Mouse (Mus musculus) hindbrain, embryonic 10.5 days (tissue): Measurements from ENCODE around the gene Spz1. TPM values are rescaled to one million over a fixed set of nuclear protein-coding genes. Genes with fewer than 3 reads are reported as not detected.

Experiments used
- DNase-seq: peaks from one replicate; pipeline ENCODE4 v3.0.0-alpha.2; 2017; ENCODE audit warnings: low spot score
- H3K27ac ChIP-seq: fragments of 300-500 bp; sonication (generic); 2 replicates; pipeline ENCODE4 v1.5.1; 2016; ENCODE audit warnings: mild to moderate bottlenecking, moderate library complexity
- H3K27me3 ChIP-seq: fragments of 300-500 bp; sonication (generic); 2 replicates; pipeline ENCODE4 v1.6.1; 2016; ENCODE audit warnings: mild to moderate bottlenecking; ENCODE audit not compliant: poor library complexity, insufficient read depth, severe bottlenecking
- H3K36me3 ChIP-seq: fragments of 300-500 bp; sonication (generic); 2 replicates; pipeline ENCODE4 v1.6.1; 2016; ENCODE audit warnings: mild to moderate bottlenecking, moderate library complexity
- H3K4me1 ChIP-seq: fragments of 300-500 bp; sonication (generic); replicated peaks from 2 replicates; pipeline ENCODE4 v1.6.1; 2016; ENCODE audit warnings: mild to moderate bottlenecking
- H3K4me3 ChIP-seq: fragments of 300-500 bp; sonication (generic); 2 replicates; pipeline ENCODE4 v1.5.1; 2016; ENCODE audit warnings: mild to moderate bottlenecking, moderate library complexity
- H3K9me3 ChIP-seq: fragments of 300-500 bp; sonication (generic); 2 replicates; pipeline ENCODE4 v1.6.1; 2016; ENCODE audit warnings: mild to moderate bottlenecking, moderate library complexity
- WGBS: fragments of 180-500 bp; shearing (Covaris S2); methylation state at CpG from one replicate; pipeline ENCODE4 v1.1.7; 2016; 5-methylcytosine and 5-hydroxymethylcytosine counted together
- polyA plus RNA-seq: library from polyadenylated mRNA; unstranded; fragments of >200 nt; fragmentation: Nextera tagmentation; extraction: Ambion mirVana; gene quantifications from 2 replicates; pipeline ENCODE4 v1.2.1, GENCODE M21; 2016

The Spz1 gene
- polyA plus RNA-seq, 1 experiment from 2014 or later, result not detected

DNA sequence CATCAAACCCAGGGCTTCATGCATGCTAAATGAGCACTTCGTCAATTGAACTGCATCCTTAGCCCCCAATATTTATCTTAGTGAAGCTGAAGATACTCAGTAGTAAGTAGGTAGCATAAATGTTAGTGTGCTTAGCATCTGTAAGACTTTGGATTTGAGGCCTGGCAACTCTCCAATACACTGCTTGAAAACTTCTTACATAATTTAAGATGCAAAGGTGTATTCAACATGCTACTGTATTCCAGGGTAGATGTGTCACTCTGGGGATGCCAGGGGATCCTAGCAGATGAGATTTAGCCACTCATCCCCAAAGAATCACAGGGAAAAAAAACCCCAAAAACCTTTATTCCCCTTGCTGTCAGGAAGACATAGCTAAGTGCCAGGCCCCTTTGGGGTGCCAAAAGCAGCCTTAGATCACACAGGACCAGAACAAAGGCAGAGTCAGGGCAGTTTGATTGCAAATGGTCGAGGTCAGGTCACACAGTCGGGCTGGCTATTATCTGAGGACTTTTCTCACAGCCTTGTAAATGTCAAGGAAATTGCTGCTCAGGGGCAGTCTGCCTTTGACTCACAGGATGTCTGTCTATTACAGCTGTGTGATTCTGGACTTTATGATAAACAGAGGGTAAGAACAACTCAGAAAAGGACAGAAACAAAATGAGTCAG is 17.9 kb upstream of the Spz1 start:
- WGBS, result 21% methylated on average over 3 of the region's 3 CpGs
- no peak overlapping the region for H3K4me3 ChIP-seq
- peaks cover 17% of the 10 kb centered on the region; the same call in 1 of the 2 replicates for H3K27me3 ChIP-seq
- H3K9me3 ChIP-seq, result no peaks in the 10 kb centered on the region
- no peaks in the 10 kb centered on the region for H3K36me3 ChIP-seq
- H3K4me1 ChIP-seq, result peaks cover 48% of the 10 kb centered on the region
- peak; percentile 53 for DNase-seq
- peak overlapping the region; percentile 77 for H3K27ac ChIP-seq

DNA sequence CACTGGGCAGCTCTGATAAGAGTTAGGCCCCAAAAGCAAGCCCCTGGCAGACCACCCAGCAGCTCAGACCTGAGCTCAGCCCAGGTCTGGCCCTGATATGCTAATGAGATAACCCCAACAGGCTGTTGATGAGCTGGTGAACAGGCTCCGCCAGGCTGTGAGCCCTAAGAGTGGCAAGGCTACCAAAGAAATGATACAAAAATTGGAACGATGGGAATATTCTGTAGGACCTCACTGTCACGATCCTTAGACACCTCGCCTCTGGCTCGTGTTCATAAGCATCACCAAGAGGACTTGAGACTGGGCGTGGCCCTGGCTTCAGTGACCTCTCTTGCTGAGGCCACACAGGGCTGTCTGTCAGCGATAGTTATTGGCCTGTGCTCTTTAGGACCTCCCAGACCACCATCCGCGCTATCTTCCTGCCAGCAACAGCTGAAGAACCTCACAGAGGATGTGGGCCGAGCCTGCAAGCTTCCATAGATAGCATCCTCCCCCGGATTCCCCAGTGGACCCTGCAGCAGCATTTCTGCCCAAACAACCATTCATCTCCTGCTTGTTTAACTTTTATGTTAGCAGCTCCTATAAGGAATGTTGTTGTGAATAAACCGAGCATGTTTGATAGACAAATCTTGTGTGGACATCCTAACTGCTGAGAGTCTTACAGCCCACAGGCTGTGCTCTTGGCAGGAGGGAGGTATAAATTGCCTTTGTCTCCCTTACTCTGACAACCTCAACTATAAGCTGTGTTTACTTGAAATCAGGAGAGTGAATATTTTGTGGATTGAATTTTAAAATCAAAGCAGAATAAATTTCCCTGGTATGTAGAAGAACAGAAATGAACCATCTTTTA is 17.0 kb upstream of the Spz1 start:
- no peaks in the 10 kb centered on the region for H3K9me3 ChIP-seq
- H3K36me3 ChIP-seq, result no peaks in the 10 kb centered on the region
- H3K4me1 ChIP-seq, result peaks cover 48% of the 10 kb centered on the region
- WGBS, result 15% methylated on average over 12 of the region's 12 CpGs
- H3K27me3 ChIP-seq, result peaks cover 14% of the 10 kb centered on the region; the same call in 1 of the 2 replicates
- H3K4me3 ChIP-seq, result peak overlapping the region; percentile 9; the same call in 1 of the 2 replicates
- H3K27ac ChIP-seq, result peak overlapping the region; percentile 77
- DNase-seq, result peak; percentile 73

DNA sequence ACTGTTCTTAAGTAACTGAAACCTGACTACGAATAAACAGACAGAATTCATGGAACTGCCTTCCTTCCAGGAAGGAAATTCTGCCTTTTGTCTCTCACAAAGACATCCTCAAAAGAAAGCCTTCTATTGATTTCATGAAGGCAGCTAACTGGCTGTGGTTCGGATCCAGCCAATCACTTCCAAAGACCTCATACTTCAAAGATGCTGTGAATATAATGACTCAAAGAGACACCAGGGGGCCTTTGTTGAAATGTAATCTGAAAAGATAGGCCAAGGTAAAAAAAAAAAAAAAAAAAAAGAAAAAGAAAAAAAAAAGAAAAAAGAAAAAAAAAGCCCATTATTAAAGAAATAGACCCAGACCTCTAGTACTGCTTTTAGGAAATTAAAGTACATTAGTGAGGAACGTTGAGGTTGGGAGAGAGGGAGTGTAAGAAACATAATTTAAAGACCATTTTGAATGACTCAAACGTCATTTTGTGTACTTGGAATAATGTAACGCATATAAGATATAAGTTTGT is 16.4 kb upstream of the Spz1 start:
- peaks cover 14% of the 10 kb centered on the region; the same call in 1 of the 2 replicates for H3K27me3 ChIP-seq
- no peak for DNase-seq
- WGBS, result 32% methylated on average over 5 of the region's 5 CpGs
- H3K4me1 ChIP-seq, result peaks cover 48% of the 10 kb centered on the region
- H3K36me3 ChIP-seq, result no peaks in the 10 kb centered on the region
- H3K27ac ChIP-seq, result peak overlapping the region; percentile 77; the same call in 1 of the 2 replicates
- no peak overlapping the region for H3K4me3 ChIP-seq
- H3K9me3 ChIP-seq, result no peaks in the 10 kb centered on the region

DNA sequence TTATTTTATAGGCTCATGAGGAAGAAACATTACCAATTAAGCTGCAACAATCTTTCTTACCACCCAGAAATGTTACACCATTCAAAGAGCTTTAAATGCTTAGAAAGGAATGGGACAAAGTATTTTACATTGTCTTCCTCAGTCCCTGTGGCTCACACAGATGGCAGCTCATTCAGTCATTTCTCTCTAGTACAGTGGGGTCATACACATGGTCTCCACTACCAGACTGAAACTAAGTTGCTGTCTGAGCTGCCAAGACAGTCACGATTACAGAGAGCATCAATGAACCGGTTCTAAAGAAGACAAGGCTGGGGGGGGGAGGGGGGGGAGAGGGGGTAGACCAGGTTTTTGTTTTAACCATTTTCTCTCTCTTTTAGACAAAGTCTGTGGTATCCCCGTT is 15.3 kb upstream of the Spz1 start:
- peaks cover 48% of the 10 kb centered on the region for H3K4me1 ChIP-seq
- no peak for DNase-seq
- WGBS, result 67% methylated on average over 3 of the region's 3 CpGs
- H3K27me3 ChIP-seq, result peaks cover 10% of the 10 kb centered on the region; the same call in 1 of the 2 replicates
- H3K36me3 ChIP-seq, result no peaks in the 10 kb centered on the region
- H3K27ac ChIP-seq, result 0 out of 2 replicates have a peak overlapping the region, but pooled peaks have one; percentile 23
- no peak overlapping the region for H3K4me3 ChIP-seq
- no peaks in the 10 kb centered on the region for H3K9me3 ChIP-seq

DNA sequence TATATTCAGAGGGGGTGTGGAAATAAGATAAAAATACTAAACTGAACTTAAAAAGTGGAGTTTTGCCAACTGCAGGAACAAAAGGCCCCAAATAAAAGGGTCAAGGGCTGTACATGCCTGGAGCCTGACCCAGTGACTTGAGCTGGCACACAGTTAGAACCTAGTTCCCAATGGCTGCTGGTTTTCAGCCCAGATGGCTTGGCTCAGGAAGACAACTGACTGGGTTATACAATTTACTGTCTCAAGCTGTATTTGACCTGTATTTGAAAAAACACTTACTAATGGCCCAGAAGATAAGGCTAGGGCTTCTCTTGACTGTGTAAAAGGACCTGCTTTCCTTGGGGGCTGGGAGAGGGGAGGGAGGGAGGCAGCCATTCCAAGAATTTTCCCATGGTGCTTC is 13.3 kb upstream of the Spz1 start:
- H3K4me1 ChIP-seq, result peaks cover 29% of the 10 kb centered on the region
- no peaks in the 10 kb centered on the region for H3K9me3 ChIP-seq
- 0 out of 2 replicates have a peak overlapping the region, but pooled peaks have one; percentile 8 for H3K27ac ChIP-seq
- no peak for DNase-seq
- no peaks in the 10 kb centered on the region for H3K36me3 ChIP-seq
- H3K4me3 ChIP-seq, result no peak overlapping the region
- H3K27me3 ChIP-seq, result no peaks in the 10 kb centered on the region

DNA sequence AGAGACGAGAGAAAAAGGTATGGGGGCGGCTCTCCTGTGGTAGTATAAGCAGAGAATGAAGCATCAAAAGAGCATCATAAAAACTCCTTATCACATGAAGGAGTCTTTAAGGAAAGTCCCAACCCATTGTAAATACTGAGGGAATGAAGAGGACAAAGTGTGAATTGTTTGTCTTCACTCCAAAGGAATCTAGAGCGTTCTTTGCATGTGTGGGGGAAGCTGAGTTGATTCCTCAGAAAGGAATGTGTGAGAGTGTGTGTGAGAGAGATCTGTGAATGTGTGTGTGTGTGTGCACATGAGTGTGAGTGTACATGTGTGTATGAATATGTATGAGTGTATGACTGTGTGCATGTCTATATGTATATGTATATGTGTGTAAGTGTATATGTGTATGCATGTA is 12.7 kb upstream of the Spz1 start:
- no peak for DNase-seq
- Histone ChIP-seq H3K27ac (no peak overlapping the region), H3K4me1 (peaks cover 23% of the 10 kb centered on the region), H3K9me3 (no peaks in the 10 kb centered on the region), H3K4me3 (no peak overlapping the region), H3K36me3 (no peaks in the 10 kb centered on the region), H3K27me3 (no peaks in the 10 kb centered on the region)
- WGBS, result 73% methylated on average over 3 of the region's 3 CpGs

DNA sequence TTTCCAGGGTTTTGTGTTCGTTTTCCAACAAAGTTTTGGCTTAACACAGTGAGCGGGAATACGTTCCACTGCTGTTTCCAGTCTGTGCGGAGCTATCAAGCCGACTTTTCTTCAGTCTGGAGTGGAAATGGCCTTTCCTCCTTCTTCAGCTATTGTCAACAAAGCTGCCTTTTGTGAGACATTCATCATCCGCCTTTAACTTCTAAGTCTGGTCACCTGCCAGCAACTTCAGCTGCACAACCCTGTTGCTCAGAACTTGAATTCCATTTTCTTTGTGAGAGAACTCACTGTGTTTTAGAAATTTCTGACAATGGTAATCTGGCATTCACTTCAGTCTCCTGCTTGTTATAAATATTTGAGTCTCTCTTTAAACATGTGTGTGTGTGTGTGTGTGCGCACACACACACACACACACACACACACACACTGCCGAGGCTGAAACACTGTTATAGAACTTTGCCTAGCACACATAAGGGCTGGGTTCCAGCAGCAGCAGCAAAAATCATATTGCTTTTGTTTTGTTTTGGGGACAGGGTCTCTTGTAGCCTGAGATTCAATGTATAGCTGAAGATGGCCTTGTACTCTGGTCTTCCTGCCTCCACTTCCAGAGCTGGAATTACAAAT is 8.2 kb upstream of the Spz1 start:
- peaks cover 7% of the 10 kb centered on the region for H3K4me1 ChIP-seq
- H3K27me3 ChIP-seq, result no peaks in the 10 kb centered on the region
- 78% methylated on average over 8 of the region's 8 CpGs for WGBS
- H3K4me3 ChIP-seq, result no peak overlapping the region
- no peaks in the 10 kb centered on the region for H3K36me3 ChIP-seq
- no peak for DNase-seq
- no peak overlapping the region for H3K27ac ChIP-seq
- no peaks in the 10 kb centered on the region for H3K9me3 ChIP-seq

DNA sequence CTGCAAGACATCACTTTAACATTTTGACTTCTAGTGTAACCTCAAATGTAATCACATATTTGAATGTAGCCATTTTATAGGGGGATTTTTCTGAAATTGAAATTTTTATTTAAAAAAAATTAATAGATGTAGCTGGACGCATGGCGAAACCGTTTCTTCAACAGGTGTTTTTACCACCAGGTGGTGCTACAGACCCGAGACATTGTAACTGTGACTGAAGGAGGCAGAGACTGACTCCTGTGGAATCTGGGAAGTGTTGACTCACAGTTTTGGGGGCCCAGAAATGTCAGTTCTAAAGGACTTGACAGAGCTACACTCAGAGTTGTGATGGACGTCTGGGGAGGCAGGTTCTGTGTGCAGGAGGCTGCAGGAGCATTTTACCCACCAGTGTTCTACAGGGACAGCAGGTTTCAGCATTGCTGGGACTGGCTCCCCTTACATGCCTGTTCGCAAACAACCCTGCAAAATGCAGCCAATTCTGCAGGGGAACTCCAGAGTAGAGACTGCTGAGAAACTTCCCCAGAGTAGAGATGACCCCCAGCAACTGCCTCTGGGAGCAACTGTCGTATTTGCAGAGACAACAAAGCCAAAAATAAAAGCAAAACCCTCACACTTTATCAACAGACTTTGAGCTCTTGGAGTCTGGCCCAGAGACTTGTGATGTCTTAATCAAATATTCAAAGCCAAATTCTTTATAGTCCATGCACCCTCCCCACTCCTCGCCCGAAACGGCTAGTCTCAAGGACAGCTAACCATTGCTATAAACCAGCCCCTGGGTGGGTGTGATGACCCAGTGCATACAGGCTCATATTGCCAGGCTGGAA is 4.5 kb upstream of the Spz1 start:
- Histone ChIP-seq H3K27me3 (no peaks in the 10 kb centered on the region), H3K9me3 (no peaks in the 10 kb centered on the region), H3K4me1 (peaks cover 20% of the 10 kb centered on the region), H3K4me3 (no peak overlapping the region), H3K27ac (no peak overlapping the region), H3K36me3 (no peaks in the 10 kb centered on the region)
- 39% methylated on average over 10 of the region's 10 CpGs for WGBS
- peak; percentile 64 for DNase-seq

DNA sequence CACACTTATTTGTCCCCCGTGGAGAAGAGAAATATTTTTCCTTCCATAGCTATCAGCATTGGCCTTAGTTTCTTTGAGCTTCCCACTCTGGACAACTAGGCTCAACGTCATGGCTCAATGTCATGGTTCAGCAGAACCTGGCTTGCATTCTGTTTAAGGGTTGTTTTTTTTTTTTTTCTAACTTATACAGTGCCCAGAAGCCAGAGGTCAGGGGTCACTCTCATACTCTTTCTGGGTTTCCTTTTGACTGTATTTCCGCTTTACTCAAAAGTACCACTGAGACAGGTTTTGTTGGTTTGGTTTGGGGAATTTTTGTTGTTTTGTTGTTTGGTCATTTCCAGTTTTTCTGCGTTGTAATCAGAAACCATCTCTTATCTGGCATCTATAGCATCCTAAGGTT is 2.2 kb upstream of the Spz1 start:
- WGBS, result 82% methylated on average over 4 of the region's 4 CpGs
- no peaks in the 10 kb centered on the region for H3K36me3 ChIP-seq
- peaks cover 20% of the 10 kb centered on the region for H3K4me1 ChIP-seq
- DNase-seq, result no peak
- H3K9me3 ChIP-seq, result no peaks in the 10 kb centered on the region
- H3K27ac ChIP-seq, result no peak overlapping the region
- no peaks in the 10 kb centered on the region for H3K27me3 ChIP-seq
- no peak overlapping the region for H3K4me3 ChIP-seq

DNA sequence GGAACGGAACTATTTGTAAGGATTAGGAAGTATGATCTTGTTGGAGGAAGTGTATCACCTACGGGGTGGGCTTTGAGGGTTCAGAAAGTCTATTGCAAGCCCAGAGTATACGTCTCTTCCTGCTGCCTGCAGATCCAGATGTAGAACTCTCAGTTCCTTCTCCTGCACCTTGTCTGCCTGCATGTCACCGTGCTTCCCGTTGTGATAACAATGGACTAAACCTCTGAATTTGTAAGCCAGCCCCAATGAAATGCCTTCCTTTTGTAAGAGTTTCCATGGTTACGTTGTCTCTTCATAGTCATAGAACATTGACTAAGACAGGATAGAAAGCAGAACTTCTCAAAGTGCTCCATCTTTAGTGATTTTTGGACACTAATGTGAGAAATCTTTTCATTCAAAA is 716 bp upstream of the Spz1 start:
- peaks cover 20% of the 10 kb centered on the region for H3K4me1 ChIP-seq
- WGBS, result 56% methylated on average over 6 of the region's 6 CpGs
- H3K27ac ChIP-seq, result no peak overlapping the region
- no peaks in the 10 kb centered on the region for H3K27me3 ChIP-seq
- no peak overlapping the region for H3K4me3 ChIP-seq
- no peaks in the 10 kb centered on the region for H3K9me3 ChIP-seq
- H3K36me3 ChIP-seq, result no peaks in the 10 kb centered on the region
- no peak for DNase-seq

DNA sequence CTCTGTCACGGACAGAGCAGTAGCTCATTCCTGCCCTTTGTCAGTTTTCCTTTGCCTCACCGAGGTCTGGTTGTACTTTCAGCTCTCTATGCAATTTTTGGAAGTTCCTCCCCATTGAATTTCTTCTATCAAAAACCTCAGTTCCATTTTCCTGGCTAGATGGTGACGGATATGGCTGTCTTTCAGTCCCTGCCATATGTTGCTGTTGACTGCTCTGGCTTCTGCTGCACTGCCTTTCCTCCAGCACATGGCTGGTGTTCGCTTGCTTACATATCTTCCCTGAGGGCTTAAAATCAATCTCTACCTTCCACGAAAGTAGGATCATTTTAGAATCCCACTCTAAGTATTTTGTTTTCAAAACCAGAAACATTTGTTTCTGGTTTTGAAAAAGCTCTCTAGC is 16.5 kb downstream of the Spz1 start:
- H3K27me3 ChIP-seq, result no peaks in the 10 kb centered on the region
- H3K9me3 ChIP-seq, result no peaks in the 10 kb centered on the region
- no peak for DNase-seq
- H3K27ac ChIP-seq, result no peak overlapping the region
- no peak overlapping the region for H3K4me3 ChIP-seq
- no peaks in the 10 kb centered on the region for H3K36me3 ChIP-seq
- peaks cover 20% of the 10 kb centered on the region for H3K4me1 ChIP-seq
- WGBS, result 70% methylated on average over 5 of the region's 5 CpGs

DNA sequence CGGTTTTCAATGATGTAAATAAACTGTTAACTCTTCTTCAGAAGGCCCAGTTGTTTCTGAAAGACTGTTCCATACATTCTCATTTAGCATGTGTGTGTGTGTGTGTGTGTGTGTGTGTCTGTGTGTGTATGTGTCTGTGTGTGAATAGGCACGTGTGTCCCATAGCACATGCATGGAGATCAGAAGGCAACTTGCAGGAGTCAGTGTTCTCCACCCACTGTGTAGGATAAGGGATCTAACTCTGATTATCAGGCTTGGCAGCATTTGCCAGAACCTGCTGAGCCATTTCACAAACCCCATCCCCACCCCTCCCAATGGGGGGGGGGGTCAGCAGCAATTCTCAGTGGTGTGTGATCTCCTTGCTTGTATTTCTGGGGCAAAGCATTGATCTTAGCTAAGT is 18.7 kb downstream of the Spz1 start:
- no peak for DNase-seq
- no peaks in the 10 kb centered on the region for H3K27me3 ChIP-seq
- no peak overlapping the region for H3K4me3 ChIP-seq
- H3K36me3 ChIP-seq, result no peaks in the 10 kb centered on the region
- peaks cover 20% of the 10 kb centered on the region for H3K4me1 ChIP-seq
- WGBS, result 64% methylated on average over 2 of the region's 2 CpGs
- H3K9me3 ChIP-seq, result no peaks in the 10 kb centered on the region
- peak overlapping the region; percentile 73 for H3K27ac ChIP-seq
